Mouse (Mus musculus): ENCODE data around the gene Sh3bp4. TPM values are rescaled to one million over a fixed set of nuclear protein-coding genes. Genes with fewer than 3 reads are reported as not detected.

Gene Sh3bp4
- total RNA-seq, 2 experiments from 2014 or later = 2.5 to 3.7 TPM

- DNase-seq (ENCODE audit: low spot score) = no peak
Measured at GRCm38 (mm10) chr1:89184111-89184785, 114.0 kb downstream of the Sh3bp4 start.

GRCm38 (mm10) chr1:89184839-89185238 lies 114.6 kb downstream of the Sh3bp4 start:
- no peak for DNase-seq (ENCODE audit: low spot score)

GRCm38 (mm10) chr1:89187441-89187840 lies 117.2 kb downstream of the Sh3bp4 start:
- no peak for DNase-seq (ENCODE audit: low spot score)

GRCm38 (mm10) chr1:89188091-89188490 lies 117.9 kb downstream of the Sh3bp4 start:
- DNase-seq (ENCODE audit: low spot score) = peak; percentile 30

- DNase-seq (ENCODE audit: low spot score) = no peak
Measured at GRCm38 (mm10) chr1:89189204-89189603, 119.0 kb downstream of the Sh3bp4 start.

- DNase-seq (ENCODE audit: low spot score) = no peak
Measured at GRCm38 (mm10) chr1:89190621-89191020, 120.4 kb downstream of the Sh3bp4 start.

- DNase-seq (ENCODE audit: low spot score) = peak; percentile 79
Measured at GRCm38 (mm10) chr1:89191127-89191740, 121.0 kb downstream of the Sh3bp4 start.

- peak; percentile 36 for DNase-seq (ENCODE audit: low spot score)
Measured at GRCm38 (mm10) chr1:89192536-89193220, 122.5 kb downstream of the Sh3bp4 start.

- no peak for DNase-seq (ENCODE audit: low spot score)
Measured at GRCm38 (mm10) chr1:89193576-89193975, 123.4 kb downstream of the Sh3bp4 start.

GRCm38 (mm10) chr1:89195827-89196712 lies 125.9 kb downstream of the Sh3bp4 start:
- peak; percentile 74 for DNase-seq (ENCODE audit: low spot score)

All from gastrocnemius, adult 18-20 months (tissue).